Mouse (Mus musculus): ENCODE results near the gene Nme8. TPM values are rescaled to one million over a fixed set of nuclear protein-coding genes. Genes with fewer than 3 reads are reported as not detected.

Nme8 gene
- polyA plus RNA-seq, 1 experiment from 2014 or later: not detected

GRCm38 (mm10) chr13:19630768-19631709 lies 66.6 kb downstream of the Nme8 start:
- H3K9ac ChIP-seq: no peak overlapping the region
- no peaks in the 10 kb centered on the region for H3K36me3 ChIP-seq
- no peaks in the 10 kb centered on the region for H3K4me1 ChIP-seq
- no peak overlapping the region for H3K4me2 ChIP-seq (replicated peaks)
- H3K27me3 ChIP-seq: no peaks in the 10 kb centered on the region
- H3K4me3 ChIP-seq: no peak overlapping the region
- no peaks in the 10 kb centered on the region for H3K9me3 ChIP-seq (replicated peaks)
- no peak overlapping the region for H3K27ac ChIP-seq
- ATAC-seq (ENCODE audit: low FRiP score): no peak
- 89% methylated on average over 5 of the region's 5 CpGs for WGBS

DNA sequence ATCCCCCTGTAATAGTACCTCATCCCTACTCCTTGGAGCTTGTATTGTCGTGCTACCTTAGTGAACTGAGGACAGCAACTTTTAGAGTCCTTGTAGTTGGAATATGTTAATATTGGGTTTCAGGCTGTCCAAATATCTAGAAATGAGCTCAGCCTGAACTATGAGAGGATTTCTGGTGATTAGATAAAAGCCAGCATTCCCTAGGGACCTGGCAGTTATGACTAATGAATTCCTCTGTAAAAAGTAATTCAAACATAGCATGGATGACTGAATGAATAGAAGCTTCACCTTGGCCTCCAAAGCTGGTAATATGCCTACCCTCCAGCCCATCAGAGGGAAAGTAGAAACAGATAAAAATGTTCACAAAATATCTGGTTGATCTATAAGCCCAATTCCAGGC lies 71.1 kb downstream of the Nme8 start:
- no peak overlapping the region for H3K4me3 ChIP-seq
- H3K4me2 ChIP-seq (replicated peaks): no peak overlapping the region
- no peak for ATAC-seq (ENCODE audit: low FRiP score)
- no peak overlapping the region for H3K9ac ChIP-seq
- no peak overlapping the region for H3K27ac ChIP-seq
- peaks cover 18% of the 10 kb centered on the region for H3K27me3 ChIP-seq
- 76% methylated on average over 1 of the region's 1 CpGs for WGBS
- peaks cover 10% of the 10 kb centered on the region for H3K4me1 ChIP-seq
- H3K9me3 ChIP-seq (replicated peaks): no peaks in the 10 kb centered on the region
- H3K36me3 ChIP-seq: no peaks in the 10 kb centered on the region

- H3K4me3 ChIP-seq: no peak overlapping the region
- ATAC-seq (ENCODE audit: low FRiP score): no peak
- H3K9me3 ChIP-seq (replicated peaks): no peaks in the 10 kb centered on the region
- peaks cover 10% of the 10 kb centered on the region for H3K4me1 ChIP-seq
- H3K27ac ChIP-seq: no peak overlapping the region
- no peaks in the 10 kb centered on the region for H3K36me3 ChIP-seq
- peaks cover 18% of the 10 kb centered on the region for H3K27me3 ChIP-seq
- H3K4me2 ChIP-seq (replicated peaks): no peak overlapping the region
- WGBS: 87% methylated on average over 11 of the region's 11 CpGs
- no peak overlapping the region for H3K9ac ChIP-seq
Measured at GRCm38 (mm10) chr13:19624632-19625320, 72.8 kb downstream of the Nme8 start.

DNA sequence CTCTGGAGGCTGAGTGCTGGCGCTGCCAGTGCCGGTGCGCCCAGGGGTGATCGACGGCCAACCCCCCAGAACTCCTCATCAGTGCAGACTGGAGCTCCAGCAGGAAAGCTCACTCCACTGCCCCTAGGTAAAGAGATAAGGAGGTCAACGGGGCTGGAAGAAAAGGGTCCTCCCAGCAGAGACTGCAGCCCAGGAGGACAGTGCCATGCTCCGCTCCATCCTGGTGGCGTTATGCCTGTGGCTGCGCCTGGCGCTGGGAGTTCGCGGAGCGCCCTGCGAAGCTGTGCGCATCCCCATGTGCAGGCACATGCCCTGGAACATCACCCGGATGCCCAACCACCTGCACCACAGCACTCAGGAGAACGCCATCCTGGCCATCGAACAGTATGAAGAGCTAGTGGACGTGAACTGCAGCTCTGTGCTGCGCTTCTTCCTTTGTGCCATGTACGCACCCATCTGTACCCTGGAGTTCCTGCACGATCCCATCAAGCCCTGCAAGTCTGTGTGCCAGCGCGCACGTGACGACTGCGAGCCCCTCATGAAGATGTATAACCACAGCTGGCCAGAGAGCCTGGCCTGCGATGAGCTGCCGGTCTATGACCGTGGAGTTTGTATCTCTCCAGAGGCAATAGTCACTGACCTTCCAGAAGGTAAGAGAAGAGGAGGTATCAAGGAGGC lies 74.2 kb downstream of the Nme8 start:
- peak; percentile 14 for ATAC-seq (ENCODE audit: low FRiP score)
- Histone ChIP-seq H3K9ac (peak overlapping the region; percentile 59), H3K4me2 (replicated peaks) (peak overlapping the region; percentile 71), H3K9me3 (replicated peaks) (no peaks in the 10 kb centered on the region), H3K4me3 (peak overlapping the region; percentile 52), H3K4me1 (peaks cover 13% of the 10 kb centered on the region), H3K27ac (no peak overlapping the region), H3K36me3 (no peaks in the 10 kb centered on the region), H3K27me3 (peaks cover 18% of the 10 kb centered on the region)
- 20% methylated on average over 30 of the region's 30 CpGs for WGBS

GRCm38 (mm10) chr13:19622573-19623227 lies 74.9 kb downstream of the Nme8 start, which contains the start of gene Sfrp4:
Gene Sfrp4 (plus strand): TSS chr13:19623104.
- 4% methylated on average over 25 of the region's 25 CpGs for WGBS
- Histone ChIP-seq H3K36me3 (no peaks in the 10 kb centered on the region), H3K4me3 (peak within 1 kb of the TSS; percentile 52), H3K27ac (no peak within 1 kb of the TSS), H3K4me1 (peaks cover 17% of the 10 kb centered on the region), H3K9me3 (replicated peaks) (no peaks in the 10 kb centered on the region), H3K9ac (peak within 1 kb of the TSS; percentile 59), H3K27me3 (peaks cover 18% of the 10 kb centered on the region), H3K4me2 (replicated peaks) (peak within 1 kb of the TSS; percentile 71)
- ATAC-seq (ENCODE audit: low FRiP score): peak; percentile 58

- ATAC-seq (ENCODE audit: low FRiP score): peak; percentile 83
- under 1% methylated on average over 46 of the region's 46 CpGs for WGBS
Measured at GRCm38 (mm10) chr13:19619216-19619927, 78.2 kb downstream of the Nme8 start, which contains the start of gene Epdr1. Gene Epdr1 (minus strand): TSS chr13:19619927.

DNA sequence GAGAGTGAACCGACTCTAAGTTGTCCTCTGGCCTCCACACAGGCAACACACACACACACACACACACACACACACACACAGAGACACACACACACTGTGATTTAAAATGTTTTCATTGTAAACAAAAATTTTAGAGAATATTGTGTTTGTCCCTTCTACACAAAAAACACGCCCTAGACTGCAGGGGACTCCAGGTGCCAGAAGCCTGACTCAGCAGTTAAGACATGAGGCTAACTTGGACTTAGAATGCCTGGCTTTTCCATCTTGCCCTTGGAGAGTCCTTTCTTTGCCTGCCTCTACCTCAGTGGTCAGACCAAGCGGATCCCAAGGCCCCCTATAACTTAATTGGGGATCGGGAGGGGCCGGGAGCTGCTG lies 78.8 kb downstream of the Nme8 start:
- Histone ChIP-seq H3K27ac (peak overlapping the region; percentile 83; the same call in 1 of the 2 replicates), H3K9me3 (replicated peaks) (no peaks in the 10 kb centered on the region), H3K4me1 (peaks cover 15% of the 10 kb centered on the region), H3K4me2 (replicated peaks) (peak overlapping the region; percentile 68), H3K9ac (peak overlapping the region; percentile 82), H3K36me3 (no peaks in the 10 kb centered on the region), H3K27me3 (peaks cover 13% of the 10 kb centered on the region), H3K4me3 (peak overlapping the region; percentile 72)
- WGBS: 11% methylated on average over 5 of the region's 5 CpGs
- peak; percentile 49; the same call in 1 of the 2 replicates for ATAC-seq (ENCODE audit: low FRiP score)

More at GRCm38 (mm10) chr13:19619216-19619927, 78.2 kb downstream of the Nme8 start, which contains the start of gene Epdr1:
- no peaks in the 10 kb centered on the region for H3K36me3 ChIP-seq
- peaks cover 15% of the 10 kb centered on the region for H3K27me3 ChIP-seq
- H3K9me3 ChIP-seq (replicated peaks): no peaks in the 10 kb centered on the region
- H3K4me3 ChIP-seq: peak within 1 kb of the TSS; percentile 72
- H3K27ac ChIP-seq: peak within 1 kb of the TSS; percentile 83
- H3K9ac ChIP-seq: peak within 1 kb of the TSS; percentile 82
- peak within 1 kb of the TSS; percentile 68 for H3K4me2 ChIP-seq (replicated peaks)
- peaks cover 17% of the 10 kb centered on the region for H3K4me1 ChIP-seq

- 92% methylated on average over 4 of the region's 4 CpGs for WGBS
- Histone ChIP-seq H3K9me3 (replicated peaks) (no peaks in the 10 kb centered on the region), H3K27me3 (peaks cover 7% of the 10 kb centered on the region), H3K4me3 (no peak overlapping the region), H3K9ac (no peak overlapping the region), H3K36me3 (no peaks in the 10 kb centered on the region), H3K4me2 (replicated peaks) (peak overlapping the region; percentile 68; the same call in 1 of the 2 replicates), H3K27ac (no peak overlapping the region), H3K4me1 (peaks cover 8% of the 10 kb centered on the region)
- no peak for ATAC-seq (ENCODE audit: low FRiP score)
Measured at GRCm38 (mm10) chr13:19618081-19618480, 79.5 kb downstream of the Nme8 start.

- Histone ChIP-seq H3K4me3 (no peak overlapping the region), H3K4me2 (replicated peaks) (no peak overlapping the region), H3K9me3 (replicated peaks) (no peaks in the 10 kb centered on the region), H3K36me3 (no peaks in the 10 kb centered on the region), H3K4me1 (peaks cover 16% of the 10 kb centered on the region), H3K27me3 (no peaks in the 10 kb centered on the region), H3K27ac (no peak overlapping the region), H3K9ac (no peak overlapping the region)
- ATAC-seq (ENCODE audit: low FRiP score): no peak
- WGBS: 92% methylated on average over 1 of the region's 1 CpGs
Measured at GRCm38 (mm10) chr13:19614311-19614710, 83.3 kb downstream of the Nme8 start.

- no peak overlapping the region for H3K4me3 ChIP-seq
- no peak overlapping the region for H3K27ac ChIP-seq
- no peak overlapping the region for H3K4me2 ChIP-seq (replicated peaks)
- H3K27me3 ChIP-seq: no peaks in the 10 kb centered on the region
- peaks cover 13% of the 10 kb centered on the region for H3K4me1 ChIP-seq
- H3K9ac ChIP-seq: no peak overlapping the region
- 83% methylated on average over 1 of the region's 1 CpGs for WGBS
- no peak for ATAC-seq (ENCODE audit: low FRiP score)
- H3K9me3 ChIP-seq (replicated peaks): no peaks in the 10 kb centered on the region
- H3K36me3 ChIP-seq: no peaks in the 10 kb centered on the region
Measured at GRCm38 (mm10) chr13:19613426-19613825, 84.2 kb downstream of the Nme8 start.

- Histone ChIP-seq H3K9me3 (replicated peaks) (no peaks in the 10 kb centered on the region), H3K9ac (no peak overlapping the region), H3K4me3 (no peak overlapping the region), H3K36me3 (no peaks in the 10 kb centered on the region), H3K27me3 (no peaks in the 10 kb centered on the region), H3K4me2 (replicated peaks) (no peak overlapping the region), H3K4me1 (peaks cover 9% of the 10 kb centered on the region), H3K27ac (no peak overlapping the region)
- no peak for ATAC-seq (ENCODE audit: low FRiP score)
- 51% methylated on average over 3 of the region's 3 CpGs for WGBS
Measured at GRCm38 (mm10) chr13:19612963-19613362, 84.6 kb downstream of the Nme8 start.
